Mouse (Mus musculus): ENCODE measurements at regions not wholly inside any gene's neighbourhood (a gene's known extent, or its start where the extent isn't known, plus 50 kb on each side); places are given as distances from the start of the nearest gene placed in this dataset.
"Not testable (repeated sequence)": the region's sequence is repeated elsewhere in the genome, so short reads cannot be mapped to it uniquely, and the experiment has no call there.

- DNase-seq, result not testable (repeated sequence)
These were observed 185.9 kb upstream of the Ube2e2 start for GRCm38 (mm10) chr14:19080001-19080400.

- peak; percentile 19 for DNase-seq
These were observed 148.1 kb upstream of the Ube2e2 start for GRCm38 (mm10) chr14:19041984-19042760.

GRCm38 (mm10) chr14:19020102-19020501, 126.0 kb upstream of the Ube2e2 start:
- DNase-seq, result no peak

GRCm38 (mm10) chr14:19015406-19015805, 121.3 kb upstream of the Ube2e2 start:
- no peak for DNase-seq

- peak; percentile 3 for DNase-seq
These were observed 119.5 kb upstream of the Ube2e2 start for GRCm38 (mm10) chr14:19013558-19013957.

GRCm38 (mm10) chr14:18983901-18984300, 89.8 kb upstream of the Ube2e2 start:
- no peak for DNase-seq

GRCm38 (mm10) chr14:18963864-18964263, 69.8 kb upstream of the Ube2e2 start:
- peak; percentile 2 for DNase-seq

GRCm38 (mm10) chr14:18963287-18963686, 69.2 kb upstream of the Ube2e2 start:
- no peak for DNase-seq
